Mouse (Mus musculus): Measurements from ENCODE around the gene Plxnb1.
A peak's percentile ranks its signal among the peaks of the same experiment; 100 is the strongest.

Plxnb1 gene

DNA sequence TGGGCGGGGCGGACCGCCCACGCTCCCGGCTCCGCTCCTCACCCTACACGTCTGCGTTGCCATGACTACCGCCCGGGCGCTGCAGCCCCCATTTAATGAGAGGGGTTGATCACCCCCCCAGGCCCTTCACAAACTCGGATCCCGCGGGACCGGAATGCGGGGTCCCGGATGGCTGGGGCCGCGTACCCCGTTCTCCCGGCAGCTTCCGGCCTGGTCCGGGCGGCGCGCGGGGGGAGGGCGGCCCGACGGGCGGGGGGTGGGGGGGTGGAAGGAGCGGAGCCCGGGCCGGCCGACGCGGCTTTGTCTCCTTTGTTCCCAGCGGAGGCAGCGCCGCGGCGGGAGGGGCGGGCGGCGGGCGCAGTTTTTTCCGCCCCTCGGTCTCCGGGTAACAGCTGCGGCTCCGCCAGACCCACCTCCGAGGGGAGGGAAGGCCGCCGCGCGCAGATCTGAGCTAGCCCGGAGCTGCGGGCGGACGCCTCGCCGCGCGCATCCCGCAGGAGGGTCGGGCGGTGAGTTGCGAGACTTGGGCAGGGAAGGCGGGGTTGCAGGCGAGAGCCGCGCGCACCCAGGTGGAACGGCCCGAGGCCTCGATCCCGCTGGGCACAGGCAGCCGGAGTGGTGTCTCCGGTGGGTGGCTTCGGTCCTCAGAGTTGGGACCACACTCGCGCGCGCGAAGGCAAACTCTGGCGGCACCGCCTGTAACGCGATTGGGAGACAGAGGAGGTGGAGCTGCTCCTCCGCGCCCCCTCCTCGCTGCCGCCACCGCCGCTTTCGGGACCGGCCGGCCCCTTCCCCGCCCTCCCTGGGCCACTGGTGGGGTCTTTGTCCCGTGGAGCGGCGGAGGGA lies at the start of gene Plxnb1:
Plxnb1 (plus strand) TSS at position 253 of the 846 bp plus-strand sequence.
- peak; percentile 89 for DNase-seq

DNA sequence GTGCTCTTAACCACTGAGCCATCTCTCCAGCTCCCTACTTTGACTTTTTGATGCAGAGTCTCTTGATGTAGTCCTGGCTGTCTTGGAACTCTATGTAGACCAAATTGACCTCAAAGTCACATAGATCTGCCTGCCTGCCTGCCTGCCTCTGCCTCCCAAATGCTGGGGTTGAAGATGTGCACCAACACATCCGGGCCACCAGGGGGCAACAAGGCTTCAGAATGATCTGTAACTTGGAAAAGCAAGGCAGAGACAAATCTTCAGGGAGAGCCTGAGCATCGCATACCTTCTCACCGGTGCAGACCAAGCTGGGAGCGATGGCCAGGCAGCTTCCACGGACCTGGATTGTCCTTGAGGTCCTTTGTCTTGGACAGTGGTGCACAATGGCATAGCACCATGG lies 48.9 kb upstream of the Plxnb1 start:
- peak; percentile 66 for DNase-seq

DNA sequence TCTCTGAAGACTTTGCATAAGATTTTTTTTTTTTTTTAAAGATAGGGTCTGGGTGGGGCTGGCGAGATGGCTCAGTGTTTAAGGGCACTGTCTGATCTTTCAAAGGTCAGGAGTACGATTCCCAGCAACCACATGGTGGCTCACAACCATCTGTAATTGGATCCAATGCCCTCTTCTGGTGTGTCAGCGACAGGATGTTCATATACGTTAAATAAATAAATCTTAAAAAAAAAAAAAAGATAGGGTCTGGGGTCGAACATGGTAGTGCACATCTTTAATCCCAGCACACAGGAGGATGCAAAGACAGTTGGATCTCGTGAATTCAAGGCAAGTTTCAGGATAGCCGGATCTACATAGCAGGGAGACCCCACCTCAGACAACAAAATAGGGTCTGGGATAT lies 45.9 kb upstream of the Plxnb1 start:
- DNase-seq = no peak

DNA sequence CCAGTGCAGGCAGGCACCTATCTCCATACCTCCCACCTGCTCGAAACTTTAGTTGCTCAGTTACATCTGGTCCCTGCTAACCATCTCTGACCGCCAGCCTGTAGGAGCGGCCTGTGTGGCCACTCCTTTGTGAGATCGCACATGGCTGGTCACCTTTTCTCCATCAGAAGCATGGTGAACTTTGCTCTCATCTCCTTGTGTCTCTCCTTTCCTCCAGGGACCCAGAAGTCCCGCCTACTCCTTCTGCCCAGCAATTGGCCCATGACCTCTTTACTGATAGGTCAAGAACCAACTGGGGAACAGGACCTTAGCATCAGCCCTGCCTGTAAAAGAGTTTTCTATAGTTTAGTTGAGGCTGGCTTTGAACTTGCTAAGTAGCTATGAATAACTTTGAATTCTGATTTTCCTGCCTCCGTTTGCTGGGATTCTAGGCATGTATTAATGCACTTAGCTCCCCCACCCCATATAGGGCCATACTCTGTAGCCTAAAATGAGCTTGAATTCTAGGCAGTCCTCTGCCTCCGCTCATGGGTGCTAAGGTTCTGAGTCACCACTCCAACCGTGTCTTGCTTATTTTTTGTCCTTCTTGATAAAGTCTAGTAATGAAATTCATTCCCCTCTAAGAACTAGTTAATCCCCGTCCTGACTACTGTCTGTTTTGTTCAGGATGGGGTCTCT lies 45.1 kb upstream of the Plxnb1 start:
- DNase-seq = no peak

DNA sequence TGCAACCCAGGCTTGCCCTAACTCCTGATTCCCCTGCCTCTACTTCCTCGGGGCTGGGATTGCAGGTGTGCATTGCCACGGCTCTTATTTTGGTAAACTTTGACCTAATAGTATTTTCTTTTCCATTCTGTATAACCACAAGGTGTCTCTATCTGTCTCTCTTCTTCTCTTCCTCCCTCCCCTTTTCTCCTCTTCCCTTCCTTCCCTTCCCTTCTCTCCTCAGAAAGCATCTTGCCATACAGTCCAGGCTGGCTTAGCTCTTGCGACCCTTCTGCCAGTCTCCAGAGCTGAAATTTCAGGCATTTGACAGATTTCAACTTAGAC lies 44.6 kb upstream of the Plxnb1 start:
- DNase-seq = no peak

DNA sequence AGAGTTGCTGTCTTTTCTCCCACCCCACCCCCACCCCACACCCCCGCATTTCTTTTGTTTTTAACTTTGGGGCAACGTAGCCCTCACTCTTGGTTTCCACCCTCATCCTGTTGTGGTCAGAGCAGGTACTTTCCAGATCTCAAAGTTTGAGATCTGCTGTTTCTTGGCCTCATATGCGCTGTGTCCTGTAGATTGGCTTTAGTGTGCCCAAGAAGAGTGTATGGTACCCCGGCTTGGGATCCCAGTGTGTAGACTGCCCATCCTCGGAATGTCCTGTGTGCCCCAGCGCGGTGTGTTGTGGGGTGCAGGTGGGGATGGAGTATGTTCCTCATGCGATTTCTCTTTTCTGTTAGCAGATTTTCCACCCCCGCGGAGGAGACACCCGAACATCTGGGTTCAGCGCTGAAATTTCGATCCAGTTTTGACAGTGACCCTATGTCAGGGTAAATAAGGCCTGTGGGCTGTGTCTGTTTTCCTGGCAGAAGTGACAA lies 44.1 kb upstream of the Plxnb1 start:
- DNase-seq = no peak

DNA sequence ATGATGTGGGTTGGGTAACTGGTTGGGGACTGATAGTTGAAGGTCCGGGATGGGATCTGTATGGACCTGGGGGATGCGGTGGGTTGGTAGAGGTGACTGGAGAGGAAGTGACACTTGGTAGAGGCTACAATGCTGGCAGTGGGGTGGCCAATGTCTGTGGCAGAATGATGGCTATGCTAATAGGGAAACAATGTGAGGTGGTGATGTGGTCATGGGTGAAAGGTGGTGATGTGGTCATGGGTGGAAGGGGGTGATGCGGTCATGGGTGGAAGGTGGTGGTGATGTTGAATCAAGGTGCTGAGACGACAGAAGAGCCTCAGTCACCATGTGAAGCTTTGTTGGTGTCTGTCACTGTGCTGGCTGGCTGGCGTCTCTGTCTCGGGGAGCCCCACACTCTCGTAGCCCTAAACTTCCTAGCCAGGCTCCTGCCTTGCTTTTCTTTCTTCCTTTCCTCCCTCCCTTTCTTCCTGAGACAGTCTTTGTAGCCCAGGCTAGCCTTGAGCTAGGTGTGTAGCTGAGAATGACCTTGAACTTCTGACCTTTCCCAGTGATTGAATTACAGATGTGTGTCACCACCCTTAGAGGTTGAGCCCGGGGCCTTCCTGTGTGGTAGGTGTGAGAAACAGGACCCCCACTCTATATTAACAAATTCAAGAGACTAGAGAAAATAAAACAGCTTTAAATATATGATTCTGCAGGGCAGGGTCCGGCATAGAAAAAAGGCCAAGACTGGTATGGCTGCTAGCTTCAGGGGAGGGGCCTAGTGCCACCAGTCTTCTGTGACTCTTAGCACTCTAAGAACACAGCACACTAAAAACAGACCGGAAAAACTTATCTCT lies 43.3 kb upstream of the Plxnb1 start:
- no peak for DNase-seq

DNA sequence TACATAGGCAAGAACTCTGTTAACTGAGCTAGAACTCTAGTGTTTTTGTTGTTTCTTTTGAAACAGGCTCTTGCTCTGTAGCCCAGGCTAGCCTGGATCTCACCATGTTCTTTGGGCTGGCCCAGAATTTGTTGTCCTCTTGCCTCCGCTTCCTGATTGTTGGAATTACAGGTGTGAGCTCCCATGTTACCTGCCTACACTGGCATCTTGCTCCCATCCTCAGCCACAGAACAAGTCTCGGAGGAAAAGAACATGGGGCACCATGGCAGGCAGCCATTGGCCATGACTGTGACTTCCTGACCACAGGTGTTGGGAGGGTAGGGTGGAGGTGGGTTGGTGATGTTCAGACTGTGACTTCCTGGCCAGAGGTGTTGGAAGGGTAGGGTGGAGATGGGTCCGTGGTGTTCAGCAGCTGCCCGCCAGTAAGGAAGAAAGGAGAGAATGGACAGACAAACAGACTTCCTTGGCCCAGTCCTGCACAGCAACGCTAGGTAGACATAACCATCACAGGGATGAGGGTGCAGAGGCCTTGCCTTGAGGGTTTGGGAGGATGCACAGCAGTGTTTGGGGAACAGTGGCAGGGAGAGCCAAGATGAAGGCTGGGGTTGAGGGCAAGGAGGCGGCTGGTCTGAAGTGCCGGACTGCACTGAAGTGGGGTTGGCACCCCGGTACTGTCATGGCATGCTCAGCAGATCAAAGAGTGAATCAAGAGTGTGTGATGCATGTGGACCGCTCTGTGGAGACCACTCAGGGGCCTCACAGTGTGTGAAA lies 42.5 kb upstream of the Plxnb1 start:
- DNase-seq = no peak

DNA sequence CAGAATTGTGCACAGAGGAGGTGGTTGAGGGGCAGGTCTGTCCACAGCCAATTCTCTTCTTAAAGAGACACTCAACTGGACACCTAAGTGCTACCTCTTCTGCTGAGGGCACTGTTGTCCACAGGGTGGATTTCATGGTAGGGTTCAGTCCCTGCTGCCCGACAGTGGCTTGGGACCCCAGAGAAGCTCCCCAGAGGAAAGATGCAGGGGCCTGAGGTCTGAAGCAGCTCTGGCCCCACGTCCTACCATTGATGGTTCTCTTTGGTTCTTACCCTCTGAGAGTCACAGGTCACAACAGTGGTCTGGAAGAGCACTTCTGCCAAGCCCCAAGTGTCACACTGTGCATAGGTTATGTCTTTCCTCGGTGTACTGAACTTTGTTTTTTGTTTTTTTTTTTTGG lies 41.8 kb upstream of the Plxnb1 start:
- no peak for DNase-seq

DNA sequence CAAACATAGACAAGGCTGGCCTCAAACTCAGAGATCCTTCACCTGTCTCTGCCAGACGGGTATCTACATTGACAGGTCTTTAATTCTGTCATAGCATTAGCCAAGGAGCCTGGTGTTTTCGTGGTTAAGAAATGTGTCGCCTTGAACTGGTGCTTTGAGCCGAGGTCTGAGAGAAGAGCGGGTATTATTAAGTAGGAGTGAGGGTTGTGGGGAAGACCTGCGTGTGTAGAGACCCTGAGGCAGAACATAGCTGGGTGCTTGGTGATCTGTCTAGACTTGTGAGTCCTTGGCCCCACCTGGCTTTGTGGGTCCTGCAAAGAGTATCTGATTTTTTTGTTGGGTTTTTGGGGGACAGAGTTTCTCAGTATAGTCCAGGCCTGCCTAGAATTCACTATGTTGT lies 41.3 kb upstream of the Plxnb1 start:
- DNase-seq = no peak

DNA sequence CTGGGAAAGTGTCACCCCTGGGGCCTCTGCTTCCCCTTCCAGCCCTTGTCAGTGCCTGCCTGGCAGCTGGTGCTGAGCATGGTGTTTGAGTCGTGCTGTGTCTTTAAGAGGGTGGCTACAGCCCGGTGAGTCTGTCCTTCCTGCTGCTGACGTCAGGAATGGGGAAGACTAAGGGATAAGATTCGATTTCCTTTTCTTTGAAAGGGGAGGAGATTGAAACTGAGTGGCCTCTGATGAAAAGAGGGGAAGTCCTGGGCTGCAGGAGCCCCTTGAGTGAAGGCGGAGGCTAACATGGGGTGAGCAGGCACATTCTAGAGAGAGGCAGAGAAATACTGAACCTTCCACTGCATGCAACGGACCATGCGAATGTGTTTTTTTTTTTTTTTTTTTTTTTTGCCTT lies 40.5 kb upstream of the Plxnb1 start:
- peak; percentile 69 for DNase-seq

DNA sequence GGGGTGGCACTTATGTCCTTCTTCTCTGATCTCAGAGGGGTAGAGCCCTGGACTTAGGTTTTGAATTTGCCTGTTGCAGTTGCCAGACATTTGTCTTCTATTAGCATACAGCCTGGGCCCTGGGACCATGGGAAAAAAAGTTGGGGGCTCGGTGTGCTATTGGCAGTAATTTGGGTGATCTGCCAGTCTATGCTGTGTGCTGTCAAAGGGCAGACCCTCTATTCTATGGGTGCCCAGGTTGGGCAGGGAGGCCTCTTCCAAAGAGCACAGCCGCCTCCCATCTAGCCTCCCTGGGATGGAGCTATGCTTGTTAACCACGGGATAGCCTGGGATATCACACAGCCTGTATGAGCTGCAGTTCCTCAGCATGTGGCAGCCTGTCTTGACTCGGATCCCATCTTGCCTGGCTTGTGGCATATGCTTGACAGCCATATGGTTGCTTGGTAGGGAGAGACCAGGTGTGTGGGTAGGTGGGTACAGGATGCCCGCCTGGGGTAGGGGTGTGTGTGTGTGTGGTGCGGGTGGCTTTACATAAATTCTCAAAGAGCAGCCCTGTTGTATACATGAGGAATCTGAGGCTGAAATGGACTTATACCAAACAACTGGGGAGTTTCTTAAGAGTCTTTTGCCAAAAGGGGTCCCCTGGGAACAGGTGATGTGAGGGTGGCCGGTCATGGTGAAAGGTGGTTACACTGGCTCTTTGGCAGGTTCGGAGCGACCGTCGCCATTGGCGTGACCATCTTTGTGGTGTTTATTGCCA lies 39.7 kb upstream of the Plxnb1 start:
- no peak for DNase-seq

DNA sequence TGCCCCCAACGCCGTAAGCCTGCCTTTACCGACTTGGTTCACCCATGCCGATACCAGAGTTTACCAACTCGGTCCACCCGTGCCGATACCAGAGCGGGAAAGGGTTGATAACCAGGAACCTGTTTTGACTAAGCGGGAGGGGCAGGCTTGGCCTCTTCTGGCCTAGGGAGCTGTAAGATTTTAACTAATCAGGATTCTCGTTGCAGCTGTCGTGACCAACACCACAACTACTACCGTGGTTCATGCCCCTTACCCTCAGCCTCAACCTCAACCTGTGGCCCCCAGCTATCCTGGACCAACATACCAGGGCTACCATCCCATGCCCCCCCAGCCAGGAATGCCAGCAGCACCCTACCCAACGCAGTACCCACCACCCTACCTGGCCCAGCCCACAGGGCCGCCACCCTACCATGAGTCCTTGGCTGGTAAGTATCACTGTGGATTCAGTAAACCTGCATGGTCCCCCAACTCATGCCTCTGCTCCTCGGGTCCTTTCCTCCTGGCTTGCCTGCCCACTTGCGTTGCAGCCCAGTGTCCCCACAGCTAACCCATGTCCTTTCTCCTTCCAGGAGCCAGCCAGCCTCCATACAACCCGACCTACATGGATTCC lies 39.0 kb upstream of the Plxnb1 start:
- no peak for DNase-seq

DNA sequence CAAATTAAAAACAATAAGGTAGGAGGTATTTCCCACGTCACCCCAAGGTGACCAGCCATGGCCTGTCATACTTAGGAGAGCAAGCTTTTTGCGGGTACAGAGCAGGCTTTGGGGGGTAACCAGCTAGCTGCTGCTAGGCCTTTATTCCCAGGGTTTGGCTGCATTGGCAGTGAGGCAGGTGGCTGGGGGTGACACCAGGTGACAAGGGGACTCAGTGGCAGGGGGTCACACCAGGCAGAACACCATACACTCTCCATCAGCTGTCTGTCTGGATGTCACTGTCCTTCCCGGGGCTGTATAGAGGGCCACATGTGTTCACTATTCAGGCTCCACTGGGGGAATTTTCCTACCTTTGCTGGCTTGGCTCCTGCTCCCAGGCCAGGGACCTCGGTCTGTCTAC lies 38.3 kb upstream of the Plxnb1 start:
- DNase-seq = no peak

DNA sequence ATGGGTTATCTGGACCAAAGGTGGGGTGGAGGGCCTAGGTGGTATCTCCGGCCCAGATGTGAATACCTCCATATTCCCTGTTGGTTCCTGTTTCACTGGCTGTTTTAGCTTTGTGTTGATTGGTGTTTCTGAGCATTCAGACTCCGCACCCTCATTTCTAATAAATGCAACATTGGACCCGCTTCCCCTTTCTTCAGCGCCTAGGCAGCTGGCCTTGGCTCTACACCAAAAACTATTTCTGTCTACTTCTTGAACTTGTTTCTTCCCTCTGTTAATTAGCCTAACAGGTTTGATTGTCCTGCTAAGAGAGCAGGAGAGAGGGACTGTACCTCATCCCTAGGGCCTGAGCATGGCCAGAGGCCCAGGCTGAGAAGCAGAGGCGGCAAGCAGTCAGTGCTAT lies 37.6 kb upstream of the Plxnb1 start:
- DNase-seq = no peak

DNA sequence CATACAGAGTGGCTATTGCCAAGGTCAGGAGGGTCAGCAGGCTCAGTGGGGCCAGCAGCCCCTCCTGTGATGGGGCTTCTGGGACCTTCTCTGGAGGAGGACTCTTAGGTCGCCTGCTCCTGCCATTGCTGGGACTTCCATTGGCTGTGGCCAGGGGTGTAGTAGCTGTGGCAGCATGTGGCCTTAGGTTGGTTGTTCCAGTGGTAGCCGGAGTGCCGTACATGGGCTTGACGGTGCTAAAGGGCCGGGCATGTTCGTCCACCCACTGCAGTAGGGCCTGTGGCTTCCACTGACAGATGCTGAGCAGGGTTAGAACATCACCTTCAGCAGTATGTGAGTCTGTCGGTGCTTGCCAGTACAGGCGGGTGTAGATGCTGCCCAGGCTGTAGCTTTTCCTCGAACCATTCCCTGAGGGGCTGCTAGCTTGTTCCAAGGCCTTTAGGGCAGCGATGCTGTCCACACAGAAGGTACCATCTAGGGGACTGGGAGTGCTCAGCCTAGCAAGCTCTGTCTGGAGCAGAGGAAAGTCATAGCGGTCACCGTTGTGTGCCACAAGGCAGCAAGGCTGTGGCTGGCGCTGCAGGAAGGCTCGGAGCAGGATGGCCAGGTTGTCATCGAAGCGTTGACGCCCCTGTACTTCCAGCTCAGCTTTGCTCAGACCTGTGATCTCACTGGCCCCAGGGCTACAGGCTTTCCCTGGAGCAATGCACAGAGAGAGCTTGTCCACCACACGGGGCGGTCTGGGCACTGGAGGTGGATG lies 37.0 kb upstream of the Plxnb1 start:
- DNase-seq = no peak

DNA sequence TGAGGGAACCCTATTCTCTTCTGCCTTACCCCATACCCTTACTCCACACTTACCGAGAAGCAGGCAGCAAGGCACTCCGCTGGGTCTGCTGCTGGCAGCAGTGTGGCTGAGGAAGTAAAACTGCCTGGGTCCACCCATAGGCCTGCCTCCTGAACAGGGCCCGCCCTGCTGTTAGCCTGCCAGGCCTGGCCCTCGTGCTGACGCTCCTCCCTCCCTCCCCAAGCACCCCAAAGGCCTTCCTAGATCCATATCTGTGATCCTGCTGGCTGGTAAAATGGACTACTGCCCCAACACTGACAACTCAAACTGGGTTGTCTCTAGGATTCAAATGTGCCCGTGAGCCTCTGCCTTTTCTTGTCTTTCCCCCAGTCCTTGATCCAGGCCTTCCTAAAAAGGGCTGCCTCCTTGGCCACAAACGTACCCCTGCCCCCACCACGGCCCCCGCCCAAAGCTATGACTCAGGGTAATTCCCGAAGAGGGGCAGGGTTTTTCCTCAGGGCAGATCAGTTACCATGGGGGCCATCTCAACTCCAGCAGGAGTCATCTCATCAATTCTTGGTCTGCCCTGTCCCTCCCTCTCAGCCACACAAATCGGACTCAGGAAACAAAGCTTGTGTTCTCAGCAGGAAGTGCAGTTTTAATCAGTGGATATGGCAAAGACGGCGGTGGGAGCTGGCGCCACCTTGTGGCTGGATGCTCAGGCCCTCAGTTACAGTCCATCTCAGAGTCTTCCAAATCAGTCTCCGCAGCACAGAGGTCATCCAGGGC lies 35.9 kb upstream of the Plxnb1 start, which contains the start of gene Trex1:
Trex1 (minus strand) TSS at position 599 of the 768 bp plus-strand sequence.
- DNase-seq = peak; percentile 88

DNA sequence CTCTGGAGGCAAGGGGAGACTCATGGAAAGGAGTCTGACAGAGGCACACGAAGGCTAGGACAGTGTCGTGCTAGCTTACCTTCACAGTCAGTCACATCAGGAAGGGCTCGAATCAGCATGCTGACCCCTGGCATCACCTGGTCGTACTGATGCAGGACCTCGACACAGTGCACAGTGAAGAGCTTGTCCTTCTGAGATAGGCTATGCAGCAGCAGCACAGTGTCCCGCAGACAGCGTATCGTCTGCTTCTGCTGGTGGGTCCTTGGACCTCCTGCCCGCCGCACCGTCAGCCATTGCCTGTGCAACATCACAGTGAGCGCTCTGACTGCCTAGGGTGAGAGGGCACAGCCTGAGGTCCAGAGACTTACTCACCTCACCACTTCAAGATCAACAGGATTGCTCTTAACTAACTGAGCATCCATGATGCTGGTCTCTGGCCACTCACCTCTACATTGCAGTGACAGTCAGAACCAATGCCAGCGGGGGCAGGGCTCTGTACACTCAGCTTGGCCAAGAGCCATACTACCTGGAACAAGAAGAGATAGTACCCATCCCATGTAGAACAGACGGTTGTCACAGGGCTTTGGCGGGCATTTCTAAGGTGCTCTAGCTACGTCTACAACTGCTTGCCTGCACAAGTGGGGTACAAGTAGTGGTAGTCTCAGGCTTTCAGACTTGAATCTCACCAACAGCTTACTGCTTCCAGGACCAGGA lies 34.8 kb upstream of the Plxnb1 start:
- no peak for DNase-seq

DNA sequence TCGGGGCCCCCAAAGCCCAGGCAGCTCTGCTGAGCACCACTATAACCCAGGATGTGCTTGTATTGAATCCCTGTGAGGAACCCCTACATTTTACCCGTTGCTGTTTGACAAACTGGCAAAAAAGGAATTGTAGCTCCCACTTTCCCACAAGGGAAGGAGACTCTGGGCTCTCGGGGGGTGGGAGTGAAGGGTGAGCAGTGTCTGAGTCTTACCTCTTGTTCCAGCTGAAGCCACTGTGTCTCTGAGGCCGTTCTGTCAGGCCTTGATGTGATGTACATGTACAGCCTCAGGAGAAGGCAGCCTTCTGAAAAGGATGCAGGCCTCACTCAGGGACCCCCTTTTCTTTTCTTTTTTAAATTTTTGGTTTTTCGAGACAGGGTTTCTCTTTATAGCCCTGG lies 34.3 kb upstream of the Plxnb1 start:
- DNase-seq = no peak

Measured in retina, postnatal 1 day (tissue).